Mouse (Mus musculus) splenic B cell, adult 2 months (primary cell): ENCODE measurements around the gene Dnph1.
"Not testable (repeated sequence)": the region's sequence is repeated elsewhere in the genome, so short reads cannot be mapped to it uniquely, and the experiment has no call there.

ENCODE experiments used
- DNase-seq: peaks from one replicate; pipeline ENCODE4 v3.0.0-alpha.2; 2011; ENCODE audit warnings: low read depth, low spot score
- H3K27me3 ChIP-seq: 2 replicates; pipeline ENCODE4 v1.6.1; 2012; ENCODE audit warnings: mild to moderate bottlenecking, low read length, moderate library complexity, mixed read lengths; ENCODE audit not compliant: control insufficient read depth, poor library complexity, insufficient read depth, severe bottlenecking
- H3K36me3 ChIP-seq: 2 replicates; pipeline ENCODE4 v1.6.1; 2012; ENCODE audit warnings: mild to moderate bottlenecking, low read length, moderate library complexity, mixed read lengths; ENCODE audit not compliant: control insufficient read depth, poor library complexity, insufficient read depth, severe bottlenecking

Gene Dnph1

DNA sequence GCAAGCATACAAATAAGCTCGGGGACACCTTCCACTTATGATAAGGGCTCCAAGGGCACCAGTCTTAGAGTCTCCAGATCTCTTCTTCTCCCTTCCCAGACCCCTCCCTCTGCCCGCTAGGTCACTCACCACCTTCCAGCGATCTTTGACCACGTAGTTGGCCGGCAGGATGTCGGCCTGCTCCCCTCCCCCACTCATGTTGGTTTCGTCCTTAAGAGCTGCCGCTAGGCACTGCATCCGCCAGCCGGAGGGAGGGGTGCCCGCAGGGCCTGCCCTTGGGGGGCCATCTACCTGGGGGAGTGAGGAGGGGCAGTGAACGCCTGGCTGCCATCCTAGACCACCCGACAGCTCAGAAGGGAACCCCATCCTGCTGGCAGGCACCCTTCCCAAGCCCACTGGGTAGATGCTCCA lies 12.5 kb upstream of the Dnph1 start:
- no peaks in the 10 kb centered on the region for H3K36me3 ChIP-seq
- peak; percentile 49 for DNase-seq
- no peaks in the 10 kb centered on the region; the same call in 1 of the 2 replicates for H3K27me3 ChIP-seq

DNA sequence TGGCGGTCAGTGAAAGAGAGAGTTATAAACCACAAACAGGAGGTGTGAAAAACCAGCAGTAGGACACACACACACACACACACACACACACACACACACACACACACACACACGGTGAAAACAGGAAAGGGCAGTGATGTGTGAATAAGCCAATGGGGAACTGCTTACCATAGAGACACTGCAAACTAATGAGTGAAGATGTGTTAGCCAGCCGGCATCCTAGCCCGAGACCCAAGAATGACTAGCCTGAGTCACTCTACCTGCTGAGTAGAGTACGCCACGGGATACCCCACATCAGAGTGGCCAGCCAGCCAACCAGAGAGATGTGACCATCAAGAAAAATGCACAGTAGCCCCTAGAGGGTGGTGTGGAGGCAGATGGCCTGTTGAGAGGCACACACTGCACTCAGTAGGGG lies 12.0 kb upstream of the Dnph1 start:
- Histone ChIP-seq H3K36me3 (no peaks in the 10 kb centered on the region), H3K27me3 (no peaks in the 10 kb centered on the region; the same call in 1 of the 2 replicates)
- peak; percentile 63 for DNase-seq

DNA sequence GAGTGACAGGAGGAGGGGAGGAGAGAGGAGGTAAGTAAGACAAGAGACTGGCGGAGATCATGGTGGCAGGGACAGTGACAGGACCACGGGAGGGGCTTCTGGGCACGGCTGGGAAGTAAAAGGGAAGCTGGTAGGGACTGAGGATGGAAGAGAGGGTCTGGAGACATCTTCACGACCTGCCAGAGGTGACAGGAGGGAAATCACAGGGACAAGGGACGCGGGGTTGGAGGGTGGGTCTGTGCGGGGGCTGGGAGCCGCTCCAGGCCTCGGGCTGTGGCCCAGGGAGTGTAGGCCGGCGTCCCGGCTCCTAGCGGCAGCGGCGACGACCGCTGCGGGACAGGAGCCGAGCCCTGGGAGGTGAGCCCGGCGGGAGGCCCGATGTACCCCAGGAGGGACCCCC lies 9.5 kb upstream of the Dnph1 start:
- peak; percentile 3 for DNase-seq
- H3K36me3 ChIP-seq = no peaks in the 10 kb centered on the region
- H3K27me3 ChIP-seq = no peaks in the 10 kb centered on the region; the same call in 1 of the 2 replicates

DNA sequence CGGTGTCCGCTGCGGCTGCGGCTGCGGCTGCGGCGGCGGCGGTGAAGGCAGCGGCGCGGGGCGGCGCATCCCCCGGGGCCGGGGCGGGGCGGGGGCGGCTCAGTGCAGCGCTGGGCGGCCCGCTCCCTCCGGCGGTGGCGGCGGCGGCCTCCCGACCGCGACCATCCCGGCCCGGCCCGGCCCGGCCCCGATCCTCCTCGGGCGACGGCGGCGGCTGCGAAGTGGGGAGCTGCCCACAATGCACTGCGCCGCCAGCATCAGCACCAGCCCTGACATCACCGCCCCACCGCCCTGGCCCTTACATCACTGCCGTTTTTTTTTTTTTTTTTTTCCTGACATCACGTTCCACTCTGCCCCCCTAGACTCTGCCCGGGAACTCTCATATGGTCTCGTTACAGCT lies 9.1 kb upstream of the Dnph1 start, which contains the start of gene Ttbk1:
TSS of gene Ttbk1 (minus strand) at position 245 of the 400 bp plus-strand sequence.
- DNase-seq = peak; percentile 47
- H3K36me3 ChIP-seq = no peaks in the 10 kb centered on the region
- H3K27me3 ChIP-seq = no peaks in the 10 kb centered on the region; the same call in 1 of the 2 replicates

DNA sequence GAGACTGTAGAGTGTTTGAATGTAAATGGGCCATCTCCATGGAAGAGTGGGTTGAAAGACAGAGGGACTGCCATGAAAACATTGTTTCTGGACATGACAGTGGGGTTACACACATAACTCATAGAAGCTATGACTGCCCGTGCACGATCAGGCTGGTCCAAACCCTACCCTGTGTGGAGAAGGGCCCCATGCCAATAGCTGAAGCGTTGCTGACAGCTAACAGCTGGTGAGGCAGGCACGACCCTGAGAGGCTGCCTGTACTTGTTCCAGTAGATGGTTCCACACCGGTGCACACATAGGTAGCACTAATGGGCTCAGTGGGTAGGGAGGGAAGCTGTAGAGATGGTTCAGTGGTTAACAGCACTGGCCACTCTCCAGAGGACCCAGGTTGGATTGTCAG lies 1.0 kb upstream of the Dnph1 start:
- DNase-seq = no peak
- Histone ChIP-seq H3K36me3 (no peaks in the 10 kb centered on the region), H3K27me3 (no peaks in the 10 kb centered on the region)

DNA sequence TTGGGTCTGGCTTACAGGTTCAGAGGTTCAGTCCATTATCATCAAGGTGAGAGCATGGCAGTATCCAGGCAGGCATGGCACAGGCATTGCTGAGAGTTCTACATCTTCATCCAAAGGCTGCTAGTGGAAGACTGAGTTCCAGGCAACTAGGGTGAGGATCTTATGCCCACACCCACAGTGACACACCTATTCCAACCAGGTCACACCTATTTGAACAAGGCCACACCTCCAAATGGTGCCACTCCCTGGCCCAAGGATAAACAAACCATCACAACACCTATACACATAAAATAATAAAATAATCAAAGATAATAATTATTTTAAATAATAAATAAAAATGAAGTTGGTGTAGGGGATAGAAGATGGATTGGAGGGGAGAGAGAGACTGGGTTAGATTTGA lies 430 bp upstream of the Dnph1 start:
- DNase-seq, H3K36me3 ChIP-seq: not testable (repeated sequence)

DNA sequence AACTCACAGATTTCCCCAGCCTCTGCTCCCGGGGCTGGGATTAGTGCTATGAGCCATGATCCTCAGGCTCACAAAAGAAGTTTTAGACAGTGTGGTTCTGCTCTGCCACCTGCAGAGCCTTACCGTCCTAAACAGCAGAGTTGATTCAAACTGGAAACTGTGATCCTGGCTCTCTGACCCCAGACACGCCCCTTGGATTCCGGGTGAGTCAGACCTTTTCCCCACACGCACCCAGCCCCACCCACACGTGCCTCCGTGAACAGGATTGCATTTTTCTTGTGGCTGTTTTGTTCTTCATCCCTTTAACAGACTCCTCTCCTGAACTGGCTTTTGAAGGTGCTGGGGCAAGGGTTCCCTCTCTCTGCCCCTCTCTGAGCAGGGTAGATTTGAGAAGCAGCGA lies 1.4 kb downstream of the Dnph1 start:
- Histone ChIP-seq H3K36me3 (no peaks in the 10 kb centered on the region), H3K27me3 (no peaks in the 10 kb centered on the region)
- DNase-seq = no peak

More for the DNA sequence above, 430 bp upstream of the Dnph1 start:
- H3K27me3 ChIP-seq = not testable (repeated sequence)

DNA sequence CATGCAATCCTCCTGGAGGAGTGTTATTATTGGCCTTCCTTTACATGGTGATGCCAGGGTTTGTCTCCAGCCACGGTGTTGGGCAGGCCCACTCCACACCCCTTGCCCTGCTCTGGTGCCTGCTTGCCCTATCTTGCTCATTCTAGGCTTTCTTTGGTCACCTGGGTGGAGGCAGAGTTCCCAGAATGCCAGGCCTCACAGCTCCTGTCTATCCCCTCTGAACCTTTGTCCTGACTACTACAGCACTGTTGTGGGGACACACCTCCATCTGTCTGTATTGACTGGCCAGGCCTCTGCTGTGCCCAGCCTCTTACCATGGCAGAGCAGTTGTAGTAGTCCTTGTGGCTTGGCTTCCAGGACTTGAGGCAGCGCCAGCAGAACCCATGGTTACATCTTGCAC lies 6.3 kb downstream of the Dnph1 start:
- Histone ChIP-seq H3K36me3 (no peaks in the 10 kb centered on the region), H3K27me3 (no peaks in the 10 kb centered on the region)
- no peak for DNase-seq

DNA sequence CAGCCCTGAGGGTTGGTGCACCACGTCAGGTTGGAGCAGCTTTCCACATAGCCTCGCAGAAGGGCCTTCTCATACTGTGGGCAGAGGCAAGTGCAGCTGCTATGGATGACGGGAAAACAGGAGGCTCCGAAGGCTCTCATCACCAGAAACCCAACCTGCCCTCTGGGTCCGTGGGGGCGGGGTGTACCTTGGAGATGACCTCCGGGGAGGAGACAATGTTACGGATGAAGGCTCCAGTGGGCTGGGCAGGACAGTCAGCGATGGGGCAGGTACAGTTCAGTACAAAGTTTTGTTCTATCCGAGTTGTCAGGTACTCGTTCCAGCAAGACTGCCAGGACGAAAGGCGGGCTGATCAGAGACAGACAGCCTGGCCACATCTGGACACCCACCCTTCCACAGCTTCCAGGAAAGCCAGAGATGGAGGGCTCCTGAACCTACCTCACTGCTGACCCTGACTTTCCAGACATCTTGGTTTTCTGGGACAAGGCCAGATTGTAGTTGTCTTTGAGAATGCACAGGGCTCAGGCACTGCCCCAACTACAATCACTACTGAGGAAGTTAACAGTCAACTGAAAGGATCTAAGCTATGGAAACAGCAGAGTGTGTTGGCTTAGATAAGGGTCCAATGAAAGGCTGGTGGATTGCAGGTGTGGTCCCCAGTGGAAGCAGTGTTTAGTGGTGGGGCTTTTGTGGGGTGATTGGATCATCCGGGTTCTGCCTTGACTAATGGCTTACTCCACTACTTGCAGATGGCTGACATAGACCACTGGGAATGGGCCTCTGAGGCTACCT lies 7.5 kb downstream of the Dnph1 start:
- Histone ChIP-seq H3K27me3 (no peaks in the 10 kb centered on the region), H3K36me3 (no peaks in the 10 kb centered on the region)
- no peak for DNase-seq

DNA sequence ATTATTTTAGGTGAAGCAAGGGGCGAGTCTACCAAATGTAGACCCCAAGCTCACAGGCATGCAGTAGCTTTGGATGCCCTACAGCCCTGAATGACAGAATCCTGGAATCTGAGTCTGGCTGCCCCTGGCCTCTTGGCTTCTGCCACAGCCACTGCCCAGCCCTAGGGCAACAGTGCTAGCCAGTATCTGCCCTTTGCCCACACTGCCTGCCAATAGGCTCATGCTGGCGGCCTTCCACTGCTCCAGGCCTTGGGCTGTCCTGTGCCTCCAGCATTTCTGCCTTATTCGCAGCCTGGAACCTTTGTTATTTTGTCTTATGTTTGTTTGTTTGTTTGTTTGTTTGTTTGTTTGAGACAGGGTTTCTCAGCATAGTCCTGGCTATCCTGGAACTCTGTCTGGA lies 9.1 kb downstream of the Dnph1 start:
- Histone ChIP-seq H3K36me3 (no peaks in the 10 kb centered on the region), H3K27me3 (no peaks in the 10 kb centered on the region)
- DNase-seq = no peak

DNA sequence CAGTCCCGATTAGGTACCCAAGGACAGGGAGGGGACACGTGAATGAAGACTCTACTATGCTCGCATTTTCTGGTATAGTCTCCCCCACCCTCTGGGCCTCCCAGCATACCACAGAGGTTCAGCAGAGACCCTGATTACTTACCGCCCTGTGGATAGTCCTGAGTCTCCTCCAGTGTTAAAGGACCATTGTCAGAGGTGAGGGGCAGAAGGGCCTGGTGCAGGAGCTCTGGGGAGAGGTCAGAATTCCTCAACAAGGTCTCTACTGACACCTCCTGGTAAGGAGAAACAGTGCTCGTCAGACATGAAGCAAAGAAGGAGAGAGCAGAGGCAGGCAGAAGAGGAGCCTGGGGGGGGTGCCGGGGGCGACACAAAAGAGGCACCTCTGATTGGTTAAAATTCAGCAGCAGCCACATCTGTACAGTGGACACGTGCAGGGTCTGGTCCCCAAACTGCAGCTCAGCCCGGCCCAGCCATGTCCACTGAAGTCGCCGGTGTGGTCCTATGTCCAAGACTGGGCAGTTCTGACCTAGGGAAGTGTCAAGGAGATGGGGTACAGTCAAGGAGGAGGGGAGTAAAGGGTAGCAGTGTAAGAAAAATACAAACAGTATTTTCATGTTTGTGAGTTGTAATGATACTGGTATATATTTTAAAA lies 14.7 kb downstream of the Dnph1 start:
- Histone ChIP-seq H3K36me3 (no peaks in the 10 kb centered on the region), H3K27me3 (no peaks in the 10 kb centered on the region)
- DNase-seq = peak; percentile 36

DNA sequence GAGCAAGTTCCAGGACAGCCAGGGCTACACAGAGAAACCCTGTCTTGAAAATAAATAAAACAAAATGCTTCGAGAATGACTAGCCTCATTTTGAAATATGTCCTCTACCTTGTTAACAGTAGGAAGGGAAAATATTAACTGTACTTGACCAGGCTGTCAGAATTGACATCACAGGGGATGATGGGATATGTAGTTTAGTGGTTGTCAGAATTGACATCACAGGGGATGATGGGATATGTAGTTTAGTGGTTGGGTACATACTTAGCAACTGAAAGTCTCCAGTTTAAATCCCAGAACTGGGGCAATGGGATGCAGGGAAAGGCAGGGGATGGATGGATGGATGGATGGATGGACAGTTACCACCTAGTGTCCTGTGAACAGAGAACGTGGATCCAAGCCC lies 16.8 kb downstream of the Dnph1 start:
- no peak for DNase-seq
- no peaks in the 10 kb centered on the region for H3K27me3 ChIP-seq
- H3K36me3 ChIP-seq = no peaks in the 10 kb centered on the region

DNA sequence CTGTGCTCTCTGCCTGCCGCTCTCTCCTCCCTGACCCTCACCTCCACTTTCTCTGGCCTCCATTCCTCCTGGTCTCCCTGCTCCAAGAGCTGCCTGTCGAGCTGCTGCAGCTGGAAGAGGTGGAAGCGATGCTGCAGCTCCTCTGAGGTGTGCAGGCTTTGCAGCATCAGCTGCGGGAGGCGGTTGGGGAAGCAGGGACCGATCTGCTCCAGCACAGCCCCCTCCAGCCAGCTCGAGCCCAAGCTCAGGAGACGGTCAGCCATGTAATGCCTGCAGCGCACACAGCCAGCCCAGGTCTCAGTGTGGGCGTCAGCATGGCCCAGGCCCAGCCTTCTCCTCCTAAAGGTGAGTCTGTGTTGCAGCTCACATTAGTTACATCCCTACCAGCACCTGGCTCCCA lies 23.5 kb downstream of the Dnph1 start:
- no peak for DNase-seq
- Histone ChIP-seq H3K27me3 (no peaks in the 10 kb centered on the region), H3K36me3 (no peaks in the 10 kb centered on the region)

DNA sequence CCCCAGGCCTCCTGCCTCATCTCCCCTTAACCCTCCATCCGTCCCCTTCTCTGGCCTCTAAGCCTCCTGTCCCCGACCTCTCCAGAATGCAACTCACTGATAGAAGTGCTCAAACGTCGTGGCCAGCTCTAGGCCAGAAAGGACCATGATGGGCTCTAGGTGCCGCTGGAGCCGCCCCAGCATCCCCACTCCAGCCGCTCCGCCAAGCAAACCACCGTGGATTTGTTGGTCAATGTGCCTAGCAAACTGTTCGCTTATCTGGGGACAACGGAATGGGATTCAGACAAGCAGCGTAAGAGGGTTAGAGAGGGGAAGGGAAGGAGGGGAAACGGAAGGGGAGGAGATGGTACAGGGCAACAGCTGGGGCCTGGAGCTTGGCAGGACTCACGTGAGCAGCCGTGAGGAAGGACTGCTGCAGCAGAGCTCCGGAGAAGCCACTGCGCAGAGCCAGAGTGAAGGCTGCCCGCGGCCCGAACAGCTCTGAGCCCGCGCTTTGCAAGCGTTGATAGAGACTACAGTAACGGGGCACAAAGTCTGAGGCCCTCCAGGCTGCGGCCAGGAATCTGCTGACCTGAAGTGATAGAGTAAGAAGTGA lies 24.0 kb downstream of the Dnph1 start:
- no peaks in the 10 kb centered on the region for H3K36me3 ChIP-seq
- no peaks in the 10 kb centered on the region for H3K27me3 ChIP-seq
- no peak for DNase-seq

DNA sequence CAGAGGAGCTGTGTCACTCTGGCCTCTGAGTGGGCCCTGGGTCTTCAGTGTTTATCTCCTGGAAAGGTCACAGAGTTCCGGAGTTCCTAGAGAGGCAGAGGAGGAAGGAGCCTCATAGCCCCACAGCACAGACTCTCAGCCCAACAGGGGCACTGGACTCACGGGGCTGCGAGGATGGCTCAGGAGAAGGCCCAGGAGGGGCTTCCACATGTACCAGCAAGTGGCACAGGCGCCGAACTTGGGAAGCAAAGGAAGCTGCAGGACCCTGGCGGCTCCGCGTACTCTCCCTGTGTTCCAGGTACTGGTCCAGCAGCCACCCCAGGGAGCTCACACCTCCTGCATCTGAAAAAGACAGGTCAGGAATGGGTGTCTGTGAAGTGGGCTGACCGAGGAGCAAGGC lies 24.7 kb downstream of the Dnph1 start:
- Histone ChIP-seq H3K36me3 (no peaks in the 10 kb centered on the region), H3K27me3 (no peaks in the 10 kb centered on the region)
- no peak for DNase-seq
